Mouse (Mus musculus): ENCODE measurements at regions not wholly inside any gene's neighbourhood (a gene's known extent, or its start where the extent isn't known, plus 50 kb on each side); places are given as distances from the start of the nearest gene placed in this dataset.

DNA sequence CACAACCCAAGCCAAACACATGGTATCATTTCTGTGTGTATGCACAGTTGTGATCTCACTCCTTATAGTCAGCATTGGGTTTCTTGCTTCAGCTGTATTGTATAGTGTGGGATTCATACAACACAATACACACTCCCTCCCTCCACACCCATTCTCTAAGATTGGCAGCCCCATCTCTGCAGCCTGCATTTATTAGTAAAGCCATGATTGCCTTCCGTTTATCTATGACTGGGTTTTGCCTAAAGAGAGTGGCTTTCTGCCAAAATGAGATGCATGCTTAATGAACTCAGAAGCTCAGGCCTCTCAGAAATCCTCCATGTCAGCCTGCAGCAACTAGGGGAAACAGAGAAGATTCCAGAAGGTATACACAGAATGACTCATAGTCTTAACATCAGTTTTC is 129.4 kb upstream of the Chl1 start:
- TF ChIP-seq CTCF (IDR thresholded peaks at IDR 0.05) (no peak), EP300 (IDR thresholded peaks at IDR 0.05) (no peak)

Measured in lung, postnatal 0 days (tissue).